Mouse (Mus musculus): Measurements from ENCODE around the gene Tfrc. TPM values are rescaled to one million over a fixed set of nuclear protein-coding genes. Genes with fewer than 3 reads are reported as not detected.

Gene Tfrc
- polyA plus RNA-seq, 1 experiment from 2014 or later = 52.5 TPM

GRCm38 (mm10) chr16:32670354-32671124 is 61.8 kb downstream of the Tfrc start:
- ATAC-seq (ENCODE audit: insufficient number of reproducible peaks, low FRiP score, low TSS enrichment, low read depth) (no peak), DNase-seq (ENCODE audit: low spot score) (no peak)
- no peaks in the 10 kb centered on the region for H3K9me3 ChIP-seq (ENCODE audit: control insufficient read depth, low read length)
- H3K4me2 ChIP-seq (ENCODE audit: low read depth, severe bottlenecking) = no peak overlapping the region
- WGBS = 91% methylated on average over 9 of the region's 10 CpGs
- no peak overlapping the region for H3K27ac ChIP-seq (replicated peaks; ENCODE audit: low read depth, low read length)
- H3K27me3 ChIP-seq (ENCODE audit: control insufficient read depth, insufficient read depth, low read length) = no peaks in the 10 kb centered on the region
- H3K9ac ChIP-seq (ENCODE audit: low read length) = no peak overlapping the region
- no peaks in the 10 kb centered on the region for H3K4me1 ChIP-seq (ENCODE audit: control insufficient read depth, insufficient read depth, low read length)
- H3K4me3 ChIP-seq (ENCODE audit: low read depth, low read length) = no peak overlapping the region
- H3K36me3 ChIP-seq (ENCODE audit: control insufficient read depth, insufficient read depth, low read length) = peaks cover 11% of the 10 kb centered on the region

GRCm38 (mm10) chr16:32671206-32671887 is 62.6 kb downstream of the Tfrc start:
- Histone ChIP-seq H3K9me3 (ENCODE audit: control insufficient read depth, low read length) (no peaks in the 10 kb centered on the region), H3K4me1 (ENCODE audit: control insufficient read depth, insufficient read depth, low read length) (no peaks in the 10 kb centered on the region), H3K9ac (ENCODE audit: low read length) (no peak overlapping the region), H3K4me2 (ENCODE audit: low read depth, severe bottlenecking) (no peak overlapping the region), H3K36me3 (ENCODE audit: control insufficient read depth, insufficient read depth, low read length) (peaks cover 13% of the 10 kb centered on the region), H3K27ac (replicated peaks; ENCODE audit: low read depth, low read length) (no peak overlapping the region), H3K27me3 (ENCODE audit: control insufficient read depth, insufficient read depth, low read length) (no peaks in the 10 kb centered on the region), H3K4me3 (ENCODE audit: low read depth, low read length) (no peak overlapping the region)
- ATAC-seq (ENCODE audit: insufficient number of reproducible peaks, low FRiP score, low TSS enrichment, low read depth) = no peak
- 89% methylated on average over 13 of the region's 13 CpGs for WGBS
- DNase-seq (ENCODE audit: low spot score) = no peak

GRCm38 (mm10) chr16:32672250-32672649 is 63.5 kb downstream of the Tfrc start:
- no peaks in the 10 kb centered on the region for H3K4me1 ChIP-seq (ENCODE audit: control insufficient read depth, insufficient read depth, low read length)
- no peaks in the 10 kb centered on the region for H3K27me3 ChIP-seq (ENCODE audit: control insufficient read depth, insufficient read depth, low read length)
- DNase-seq (ENCODE audit: low spot score) (no peak), ATAC-seq (ENCODE audit: insufficient number of reproducible peaks, low FRiP score, low TSS enrichment, low read depth) (no peak)
- peaks cover 18% of the 10 kb centered on the region for H3K36me3 ChIP-seq (ENCODE audit: control insufficient read depth, insufficient read depth, low read length)
- H3K4me2 ChIP-seq (ENCODE audit: low read depth, severe bottlenecking) = no peak overlapping the region
- 92% methylated on average over 7 of the region's 7 CpGs for WGBS
- H3K27ac ChIP-seq (replicated peaks; ENCODE audit: low read depth, low read length) = no peak overlapping the region
- H3K4me3 ChIP-seq (ENCODE audit: low read depth, low read length) = no peak overlapping the region
- no peak overlapping the region for H3K9ac ChIP-seq (ENCODE audit: low read length)
- H3K9me3 ChIP-seq (ENCODE audit: control insufficient read depth, low read length) = no peaks in the 10 kb centered on the region

GRCm38 (mm10) chr16:32672861-32673560 is 64.3 kb downstream of the Tfrc start:
- Histone ChIP-seq H3K9me3 (ENCODE audit: control insufficient read depth, low read length) (no peaks in the 10 kb centered on the region), H3K4me3 (ENCODE audit: low read depth, low read length) (no peak overlapping the region), H3K4me2 (ENCODE audit: low read depth, severe bottlenecking) (no peak overlapping the region), H3K9ac (ENCODE audit: low read length) (no peak overlapping the region), H3K27me3 (ENCODE audit: control insufficient read depth, insufficient read depth, low read length) (no peaks in the 10 kb centered on the region), H3K4me1 (ENCODE audit: control insufficient read depth, insufficient read depth, low read length) (no peaks in the 10 kb centered on the region), H3K27ac (replicated peaks; ENCODE audit: low read depth, low read length) (no peak overlapping the region), H3K36me3 (ENCODE audit: control insufficient read depth, insufficient read depth, low read length) (peaks cover 18% of the 10 kb centered on the region)
- no peak for DNase-seq (ENCODE audit: low spot score)
- no peak for ATAC-seq (ENCODE audit: insufficient number of reproducible peaks, low FRiP score, low TSS enrichment, low read depth)
- WGBS = 82% methylated on average over 13 of the region's 13 CpGs

- no peaks in the 10 kb centered on the region for H3K9me3 ChIP-seq (ENCODE audit: control insufficient read depth, low read length)
- ATAC-seq (ENCODE audit: insufficient number of reproducible peaks, low FRiP score, low TSS enrichment, low read depth) = no peak
- H3K27ac ChIP-seq (replicated peaks; ENCODE audit: low read depth, low read length) = no peak overlapping the region
These were observed 65.5 kb downstream of the Tfrc start for GRCm38 (mm10) chr16:32674121-32674740.

GRCm38 (mm10) chr16:32677040-32677700 is 68.5 kb downstream of the Tfrc start:
- Histone ChIP-seq H3K4me1 (ENCODE audit: control insufficient read depth, insufficient read depth, low read length) (no peaks in the 10 kb centered on the region), H3K27ac (replicated peaks; ENCODE audit: low read depth, low read length) (no peak overlapping the region), H3K9ac (ENCODE audit: low read length) (no peak overlapping the region), H3K27me3 (ENCODE audit: control insufficient read depth, insufficient read depth, low read length) (no peaks in the 10 kb centered on the region), H3K36me3 (ENCODE audit: control insufficient read depth, insufficient read depth, low read length) (peaks cover 25% of the 10 kb centered on the region), H3K9me3 (ENCODE audit: control insufficient read depth, low read length) (no peaks in the 10 kb centered on the region), H3K4me2 (ENCODE audit: low read depth, severe bottlenecking) (no peak overlapping the region), H3K4me3 (ENCODE audit: low read depth, low read length) (no peak overlapping the region)
- WGBS = 86% methylated on average over 8 of the region's 10 CpGs
- DNase-seq (ENCODE audit: low spot score) (no peak), ATAC-seq (ENCODE audit: insufficient number of reproducible peaks, low FRiP score, low TSS enrichment, low read depth) (no peak)

More at GRCm38 (mm10) chr16:32674121-32674740, 65.5 kb downstream of the Tfrc start:
- Histone ChIP-seq H3K4me3 (ENCODE audit: low read depth, low read length) (no peak overlapping the region), H3K27me3 (ENCODE audit: control insufficient read depth, insufficient read depth, low read length) (no peaks in the 10 kb centered on the region), H3K4me1 (ENCODE audit: control insufficient read depth, insufficient read depth, low read length) (no peaks in the 10 kb centered on the region), H3K9ac (ENCODE audit: low read length) (no peak overlapping the region), H3K36me3 (ENCODE audit: control insufficient read depth, insufficient read depth, low read length) (peaks cover 15% of the 10 kb centered on the region), H3K4me2 (ENCODE audit: low read depth, severe bottlenecking) (no peak overlapping the region)
- no peak for DNase-seq (ENCODE audit: low spot score)
- WGBS = 93% methylated on average over 17 of the region's 17 CpGs

- no peak overlapping the region for H3K4me2 ChIP-seq (ENCODE audit: low read depth, severe bottlenecking)
- no peak overlapping the region for H3K27ac ChIP-seq (replicated peaks; ENCODE audit: low read depth, low read length)
- H3K4me1 ChIP-seq (ENCODE audit: control insufficient read depth, insufficient read depth, low read length) = no peaks in the 10 kb centered on the region
- 78% methylated on average over 14 of the region's 14 CpGs for WGBS
- H3K36me3 ChIP-seq (ENCODE audit: control insufficient read depth, insufficient read depth, low read length) = peaks cover 26% of the 10 kb centered on the region
- no peak overlapping the region for H3K4me3 ChIP-seq (ENCODE audit: low read depth, low read length)
- H3K9ac ChIP-seq (ENCODE audit: low read length) = no peak overlapping the region
- DNase-seq (ENCODE audit: low spot score) = no peak
- no peaks in the 10 kb centered on the region for H3K27me3 ChIP-seq (ENCODE audit: control insufficient read depth, insufficient read depth, low read length)
- H3K9me3 ChIP-seq (ENCODE audit: control insufficient read depth, low read length) = no peaks in the 10 kb centered on the region
- no peak for ATAC-seq (ENCODE audit: insufficient number of reproducible peaks, low FRiP score, low TSS enrichment, low read depth)
These were observed 69.2 kb downstream of the Tfrc start for GRCm38 (mm10) chr16:32677903-32678302.

GRCm38 (mm10) chr16:32678812-32679211 is 70.1 kb downstream of the Tfrc start:
- Histone ChIP-seq H3K36me3 (ENCODE audit: control insufficient read depth, insufficient read depth, low read length) (peaks cover 30% of the 10 kb centered on the region), H3K9ac (ENCODE audit: low read length) (no peak overlapping the region), H3K27me3 (ENCODE audit: control insufficient read depth, insufficient read depth, low read length) (no peaks in the 10 kb centered on the region), H3K27ac (replicated peaks; ENCODE audit: low read depth, low read length) (no peak overlapping the region), H3K4me2 (ENCODE audit: low read depth, severe bottlenecking) (no peak overlapping the region), H3K4me1 (ENCODE audit: control insufficient read depth, insufficient read depth, low read length) (no peaks in the 10 kb centered on the region), H3K9me3 (ENCODE audit: control insufficient read depth, low read length) (no peaks in the 10 kb centered on the region), H3K4me3 (ENCODE audit: low read depth, low read length) (no peak overlapping the region)
- WGBS = 90% methylated on average over 14 of the region's 14 CpGs
- no peak for DNase-seq (ENCODE audit: low spot score)
- ATAC-seq (ENCODE audit: insufficient number of reproducible peaks, low FRiP score, low TSS enrichment, low read depth) = no peak

Measured in limb, embryonic 11.5 days (tissue).